Mouse (Mus musculus) limb, embryonic 14.5 days (tissue): Measurements from ENCODE around the gene Tprkb. TPM values are rescaled to one million over a fixed set of nuclear protein-coding genes. Genes with fewer than 3 reads are reported as not detected.
A peak's percentile ranks its signal among the peaks of the same experiment; 100 is the strongest.
"Not testable (repeated sequence)": the region's sequence is repeated elsewhere in the genome, so short reads cannot be mapped to it uniquely, and the experiment has no call there.

Experiments
- ATAC-seq: fragments of 200-750 bp; cut with Nextera tagmentation; 2 replicates; pipeline ENCODE4 v1.8.0; 2017; ENCODE audit warnings: low read depth, moderate number of reproducible peaks, moderate TSS enrichment; ENCODE audit not compliant: low FRiP score
- DNase-seq: peaks from one replicate; pipeline ENCODE4 v3.0.0-alpha.2; 2015; ENCODE audit warnings: low spot score
- H3K27ac ChIP-seq: fragments of 300-500 bp; sonication (generic); replicated peaks from 2 replicates; pipeline ENCODE4 v1.5.1; 2014; ENCODE audit warnings: low read depth, mild to moderate bottlenecking, low read length, moderate library complexity, mixed read lengths
- H3K27me3 ChIP-seq: fragments of 300-500 bp; sonication (generic); 2 replicates; pipeline ENCODE4 v1.6.1; 2014; ENCODE audit warnings: low read length, mixed read lengths; ENCODE audit not compliant: control insufficient read depth, insufficient read depth
- H3K36me3 ChIP-seq: fragments of 300-500 bp; sonication (generic); 2 replicates; pipeline ENCODE4 v1.6.1; 2014; ENCODE audit warnings: mild to moderate bottlenecking, low read length, moderate library complexity, mixed read lengths; ENCODE audit not compliant: control insufficient read depth, insufficient read depth
- H3K4me1 ChIP-seq: fragments of 300-500 bp; sonication (generic); 2 replicates; pipeline ENCODE4 v1.6.1; 2014; ENCODE audit warnings: antibody characterized with exemption, low read length, mixed read lengths; ENCODE audit not compliant: control insufficient read depth, insufficient read depth
- H3K4me2 ChIP-seq: fragments of 300-500 bp; sonication (generic); replicated peaks from 2 replicates; pipeline ENCODE4 v1.6.1; 2014; ENCODE audit warnings: low read depth, mild to moderate bottlenecking, low read length, moderate library complexity; ENCODE audit not compliant: severe bottlenecking
- H3K4me3 ChIP-seq: fragments of 300-500 bp; sonication (generic); replicated peaks from 2 replicates; pipeline ENCODE4 v1.5.1; 2014; ENCODE audit warnings: low read length
- H3K9ac ChIP-seq: fragments of 300-500 bp; sonication (generic); 2 replicates; pipeline ENCODE4 v1.6.1; 2014; ENCODE audit warnings: mild to moderate bottlenecking, low read depth, low read length, moderate library complexity; ENCODE audit not compliant: severe bottlenecking
- H3K9me3 ChIP-seq: fragments of 300-500 bp; sonication (generic); 2 replicates; pipeline ENCODE4 v1.6.1; 2016; ENCODE audit warnings: low read length; ENCODE audit not compliant: control insufficient read depth
- POLR2A ChIP-seq: fragments of 200-500 bp; IDR thresholded peaks from 2 replicates; pipeline ENCODE4 v1.8.0; 2012; ENCODE audit warnings: inconsistent platforms, mild to moderate bottlenecking, moderate library complexity, borderline replicate concordance; ENCODE audit not compliant: insufficient read depth, insufficient read length; ENCODE audit errors: extremely low read depth
- WGBS: fragments of 180-500 bp; shearing (Covaris S2); extraction: QIAGEN DNeasy Blood & Tissue Kit; methylation state at CpG from one replicate; pipeline ENCODE4 v1.1.7; 2014; 5-methylcytosine and 5-hydroxymethylcytosine counted together
- polyA plus RNA-seq, 2 experiments: library from polyadenylated mRNA; depleted of rRNA in 1 of 2; stranded (reverse) in 1 of 2; unstranded in 1 of 2; fragments of >200 nt; fragmentation: Nextera tagmentation in 1 of 2; extraction: Ambion mirVana in 1 of 2; gene quantifications; 2 replicates each; pipeline versions ENCODE4 v1.2.1 to v1.2.3; 2012 to 2014

The Tprkb gene
- polyA plus RNA-seq, 2 experiments: 25.8 to 30.1 TPM

- H3K27ac ChIP-seq: 0 out of 2 replicates have a peak overlapping the region, but pooled peaks have one; percentile 34
- no peak overlapping the region for H3K9ac ChIP-seq
- H3K36me3 ChIP-seq: no peaks in the 10 kb centered on the region
- no peaks in the 10 kb centered on the region for H3K9me3 ChIP-seq
- TF ChIP-seq POLR2A: no peak
- H3K4me1 ChIP-seq: peaks cover 7% of the 10 kb centered on the region
- no peak overlapping the region for H3K4me2 ChIP-seq
- ATAC-seq (no peak), DNase-seq (no peak)
- H3K27me3 ChIP-seq: no peaks in the 10 kb centered on the region
- no peak overlapping the region for H3K4me3 ChIP-seq
- 79% methylated on average over 3 of the region's 3 CpGs for WGBS
Measured at GRCm38 (mm10) chr6:85973336-85973735, 61.7 kb downstream of the Tprkb start.

GRCm38 (mm10) chr6:85974941-85975617, 63.4 kb downstream of the Tprkb start:
- no peak for TF ChIP-seq POLR2A
- no peak overlapping the region for H3K4me3 ChIP-seq
- DNase-seq (no peak), ATAC-seq (no peak)
- H3K27me3 ChIP-seq: no peaks in the 10 kb centered on the region
- H3K36me3 ChIP-seq: no peaks in the 10 kb centered on the region
- no peak overlapping the region for H3K4me2 ChIP-seq
- H3K9ac ChIP-seq: no peak overlapping the region
- 42% methylated on average over 10 of the region's 10 CpGs for WGBS
- no peak overlapping the region for H3K27ac ChIP-seq
- peaks cover 7% of the 10 kb centered on the region for H3K4me1 ChIP-seq
- H3K9me3 ChIP-seq: no peaks in the 10 kb centered on the region

GRCm38 (mm10) chr6:85975761-85976160, 64.1 kb downstream of the Tprkb start:
- H3K4me1 ChIP-seq: peaks cover 7% of the 10 kb centered on the region
- no peaks in the 10 kb centered on the region for H3K9me3 ChIP-seq
- no peak overlapping the region for H3K9ac ChIP-seq
- no peak for DNase-seq
- 80% methylated on average over 1 of the region's 1 CpGs for WGBS
- no peaks in the 10 kb centered on the region for H3K36me3 ChIP-seq
- no peak for ATAC-seq
- no peak overlapping the region for H3K4me3 ChIP-seq
- H3K4me2 ChIP-seq: no peak overlapping the region
- H3K27ac ChIP-seq: no peak overlapping the region
- H3K27me3 ChIP-seq: no peaks in the 10 kb centered on the region
- TF ChIP-seq POLR2A: no peak

- Histone ChIP-seq H3K9ac (no peak overlapping the region), H3K4me3 (no peak overlapping the region), H3K4me2 (no peak overlapping the region), H3K27me3 (no peaks in the 10 kb centered on the region), H3K4me1 (peaks cover 7% of the 10 kb centered on the region), H3K9me3 (no peaks in the 10 kb centered on the region), H3K36me3 (no peaks in the 10 kb centered on the region), H3K27ac (no peak overlapping the region)
- ATAC-seq: no peak
- no peak for DNase-seq
- no peak for TF ChIP-seq POLR2A
- 86% methylated on average over 5 of the region's 5 CpGs for WGBS
Measured at GRCm38 (mm10) chr6:85976242-85976641, 64.6 kb downstream of the Tprkb start.

GRCm38 (mm10) chr6:85978736-85979135, 67.1 kb downstream of the Tprkb start:
- not testable (repeated sequence) for H3K36me3 ChIP-seq, H3K4me3 ChIP-seq, H3K4me1 ChIP-seq, H3K27me3 ChIP-seq, H3K9me3 ChIP-seq, H3K27ac ChIP-seq, DNase-seq, H3K9ac ChIP-seq, H3K4me2 ChIP-seq, ATAC-seq
- WGBS: 80% methylated on average over 4 of the region's 4 CpGs

Other genes with a start within 250 kb of the Tprkb start
- gene Nat8f7, start 198.7 kb upstream of the Tprkb start, polyA plus RNA-seq (2012; rRNA removed): 0.04 and 0.15 TPM in 2 replicates
- not detected in 2 replicates for gene Nat8f7, start 198.7 kb upstream of the Tprkb start, polyA plus RNA-seq (2014; fragmentation: Nextera tagmentation; extraction: Ambion mirVana)
- 0.08 TPM in 1 of 2 replicates, not detected in the other for gene Nat8f3, start 146.1 kb upstream of the Tprkb start, polyA plus RNA-seq (2012; rRNA removed)
- gene Nat8f3, start 146.1 kb upstream of the Tprkb start, polyA plus RNA-seq (2014; fragmentation: Nextera tagmentation; extraction: Ambion mirVana): not detected in 2 replicates
- gene Nat8f6, start 90.9 kb upstream of the Tprkb start, polyA plus RNA-seq (2012; rRNA removed): 0.08 and 0.10 TPM in 2 replicates
- not detected in 2 replicates for gene Nat8f6, start 90.9 kb upstream of the Tprkb start, polyA plus RNA-seq (2014; fragmentation: Nextera tagmentation; extraction: Ambion mirVana)
- gene Nat8f5, start 90.9 kb upstream of the Tprkb start, polyA plus RNA-seq (2012; rRNA removed): 0.18 TPM in 1 of 2 replicates, not detected in the other
- not detected in 2 replicates for gene Nat8f5, start 90.9 kb upstream of the Tprkb start, polyA plus RNA-seq (2014; fragmentation: Nextera tagmentation; extraction: Ambion mirVana)
- gene Nat8, start 79.8 kb upstream of the Tprkb start, polyA plus RNA-seq (2012; rRNA removed): 0.10 TPM in 1 of 2 replicates, not detected in the other
- gene Nat8, start 79.8 kb upstream of the Tprkb start, polyA plus RNA-seq (2014; fragmentation: Nextera tagmentation; extraction: Ambion mirVana): 0.18 TPM in 1 of 2 replicates, not detected in the other
- 0.06 TPM in 1 of 2 replicates, not detected in the other for gene Nat8f2, start 42.7 kb upstream of the Tprkb start, polyA plus RNA-seq (2012; rRNA removed)
- gene Nat8f2, start 42.7 kb upstream of the Tprkb start, polyA plus RNA-seq (2014; fragmentation: Nextera tagmentation; extraction: Ambion mirVana): not detected in 2 replicates
- 1.7 TPM in 2 replicates for gene Nat8f4, start 7.0 kb upstream of the Tprkb start, polyA plus RNA-seq (2012; rRNA removed)
- 1.9 and 2.0 TPM in 2 replicates for gene Nat8f4, start 7.0 kb upstream of the Tprkb start, polyA plus RNA-seq (2014; fragmentation: Nextera tagmentation; extraction: Ambion mirVana)
- 7.7 and 9.4 TPM in 2 replicates for gene Nat8f1, start 3.8 kb downstream of the Tprkb start, polyA plus RNA-seq (2012; rRNA removed)
- 6.9 and 7.0 TPM in 2 replicates for gene Nat8f1, start 3.8 kb downstream of the Tprkb start, polyA plus RNA-seq (2014; fragmentation: Nextera tagmentation; extraction: Ambion mirVana)
- 115 and 130 TPM in 2 replicates for gene Dusp11, start 49.8 kb downstream of the Tprkb start, polyA plus RNA-seq (2012; rRNA removed)
- gene Dusp11, start 49.8 kb downstream of the Tprkb start, polyA plus RNA-seq (2014; fragmentation: Nextera tagmentation; extraction: Ambion mirVana): 46.3 and 56.4 TPM in 2 replicates
- not detected in 2 replicates for gene Figla, start 104.3 kb downstream of the Tprkb start, polyA plus RNA-seq (2012; rRNA removed)
- gene Figla, start 104.3 kb downstream of the Tprkb start, polyA plus RNA-seq (2014; fragmentation: Nextera tagmentation; extraction: Ambion mirVana): not detected in 2 replicates
- 2.3 and 2.6 TPM in 2 replicates for gene Add2, start 116.8 kb downstream of the Tprkb start, polyA plus RNA-seq (2012; rRNA removed)
- gene Add2, start 116.8 kb downstream of the Tprkb start, polyA plus RNA-seq (2014; fragmentation: Nextera tagmentation; extraction: Ambion mirVana): 1.4 and 2.6 TPM in 2 replicates